Mouse (Mus musculus) cerebellum, adult 11 months (tissue): Measurements from ENCODE around the gene Syt2.

ENCODE experiments used
- DNase-seq: peaks from one replicate; pipeline ENCODE4 v3.0.0; 2022

The Syt2 gene

GRCm38 (mm10) chr1:134651268-134651850 lies 4.9 kb downstream of the Syt2 start:
- peak; percentile 61 for DNase-seq

DNA sequence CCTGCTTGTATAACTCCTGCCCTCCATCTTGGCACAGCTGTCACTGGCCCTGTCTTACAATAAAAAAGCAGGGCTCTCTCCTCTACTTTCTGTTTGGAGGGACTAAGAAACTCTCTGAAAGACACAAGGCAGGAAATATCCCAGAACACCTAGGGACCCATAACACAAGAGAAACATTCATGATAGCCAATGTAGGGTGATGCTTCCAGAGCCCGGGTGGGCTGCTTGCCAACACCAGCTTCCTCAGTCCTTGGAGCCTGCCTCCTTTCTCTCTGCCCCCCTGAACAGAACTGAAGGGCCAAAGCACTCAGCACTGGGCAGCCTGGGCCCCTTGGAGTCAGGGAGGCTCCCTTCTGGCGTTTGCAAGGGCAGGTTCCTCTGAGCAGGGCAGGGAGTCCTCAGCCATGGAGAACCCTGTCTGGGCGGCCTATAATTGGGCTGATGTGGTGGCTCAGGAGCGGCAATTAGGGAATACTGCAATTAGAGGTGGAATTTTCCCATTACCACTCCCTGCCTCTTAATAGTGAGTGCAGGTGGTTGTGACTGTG lies 5.4 kb downstream of the Syt2 start:
- DNase-seq = peak; percentile 58

DNA sequence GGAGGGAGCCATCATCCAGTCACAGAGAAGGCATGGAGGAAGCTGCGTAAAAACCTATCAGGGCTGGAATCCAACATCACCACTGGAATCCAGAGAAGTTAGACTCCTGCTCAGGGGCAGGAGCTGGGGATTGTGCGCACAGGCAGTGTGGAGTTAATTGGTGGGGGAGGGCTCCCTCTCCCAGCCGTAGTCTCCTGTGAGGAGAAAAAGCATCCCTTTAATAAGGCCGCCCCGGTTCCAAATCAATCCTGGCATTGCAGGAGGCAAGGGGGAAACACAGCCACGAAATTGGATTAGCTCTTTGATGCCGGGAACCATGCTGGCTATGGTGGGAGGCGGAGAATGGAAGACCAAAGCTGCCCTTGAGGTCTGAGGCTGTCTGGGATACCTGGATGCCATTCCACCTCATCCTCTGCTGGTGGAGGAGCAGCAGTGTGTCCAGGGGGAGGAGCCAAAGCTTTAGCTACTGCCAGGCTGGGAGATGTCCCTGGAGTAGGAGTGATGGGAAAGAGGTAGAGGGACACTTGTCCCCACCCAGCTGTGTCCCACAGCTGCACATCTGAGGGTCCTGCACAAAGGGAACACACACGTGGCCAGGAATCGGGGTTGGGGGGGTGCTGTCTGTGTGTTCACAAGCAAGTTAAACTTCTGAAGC lies 7.3 kb downstream of the Syt2 start:
- no peak for DNase-seq

DNA sequence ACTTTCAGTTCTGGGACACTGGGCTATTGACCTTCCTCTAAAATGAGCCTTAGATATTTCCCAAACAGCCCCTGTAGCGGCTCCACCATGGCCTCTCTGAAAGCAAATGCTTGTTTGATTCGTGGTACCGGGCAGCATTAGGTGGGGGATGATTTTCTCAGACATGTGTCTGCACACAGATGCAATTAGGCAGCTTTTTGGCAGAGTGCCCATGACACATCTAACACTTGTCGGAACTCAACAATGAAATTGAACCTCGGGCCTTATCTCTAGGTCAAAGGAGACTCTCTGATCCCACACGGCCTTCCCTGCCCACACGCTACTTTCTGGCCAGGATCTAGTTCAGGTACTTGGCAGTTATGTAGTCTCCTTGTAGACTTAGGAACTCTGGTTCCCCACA lies 12.4 kb downstream of the Syt2 start:
- DNase-seq = no peak

- DNase-seq = no peak
Observed at GRCm38 (mm10) chr1:134660163-134660562, 13.7 kb downstream of the Syt2 start.

DNA sequence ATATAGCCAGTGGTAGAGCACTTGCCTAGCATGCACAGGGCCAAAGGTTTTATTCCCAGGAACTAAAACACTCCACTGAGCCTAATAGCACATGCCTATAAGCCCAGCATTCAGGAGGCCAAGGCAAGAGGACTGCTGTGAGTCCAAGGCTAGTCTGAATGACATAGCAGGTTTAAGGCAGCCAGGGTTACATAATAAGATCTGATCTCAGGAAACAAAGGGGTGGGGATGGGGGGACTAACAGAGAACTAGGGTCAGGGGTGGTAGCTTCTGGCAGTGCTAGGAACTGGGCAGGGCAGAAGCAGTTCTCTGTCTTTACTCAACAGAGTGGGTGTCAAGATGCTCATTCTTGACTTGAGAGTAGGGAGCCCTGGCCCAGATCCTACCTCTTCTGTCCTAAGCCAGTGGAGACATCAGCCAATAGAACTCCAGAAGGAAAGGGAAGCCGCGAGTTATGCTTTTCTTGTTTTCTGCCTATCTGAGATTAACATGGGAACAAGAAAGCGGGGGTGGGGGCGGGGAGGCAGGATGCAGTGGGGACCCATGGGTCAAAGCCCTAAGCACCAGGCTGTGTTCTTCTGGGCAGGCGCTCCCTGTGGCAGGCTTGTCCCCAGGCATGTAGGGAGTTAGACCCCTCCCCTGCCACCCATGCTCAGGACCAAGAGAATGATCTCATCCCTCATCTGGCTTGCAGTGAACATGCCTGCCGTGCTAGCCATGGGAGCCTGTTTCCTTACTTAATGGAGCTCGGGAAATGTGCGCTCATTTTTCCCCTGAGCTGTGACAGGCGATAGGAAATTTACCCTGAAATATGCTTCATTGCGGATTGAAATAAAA lies 25.0 kb downstream of the Syt2 start:
- DNase-seq = no peak

DNA sequence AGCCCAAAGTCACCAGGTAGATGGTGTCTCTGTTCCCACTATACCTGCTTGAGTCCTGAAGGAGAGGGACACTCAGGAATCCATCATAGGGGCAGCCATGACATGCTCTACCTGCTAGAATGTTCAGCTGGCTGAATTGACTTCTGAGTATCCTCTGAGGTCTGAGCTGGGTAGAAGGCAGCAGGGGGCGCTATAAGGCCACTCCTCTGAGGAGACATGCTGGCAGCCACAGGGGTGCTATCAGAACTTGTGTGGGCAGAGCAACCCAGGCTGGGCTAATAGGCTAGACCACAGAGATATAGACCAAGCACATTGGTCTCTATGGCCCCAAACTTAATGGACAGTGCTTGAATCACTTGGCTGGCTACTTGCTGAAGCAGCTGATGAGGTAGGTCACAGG lies 27.8 kb downstream of the Syt2 start:
- DNase-seq = peak; percentile 58

GRCm38 (mm10) chr1:134679445-134679844 lies 33.0 kb downstream of the Syt2 start:
- no peak for DNase-seq

- no peak for DNase-seq
Observed at GRCm38 (mm10) chr1:134680617-134681016, 34.1 kb downstream of the Syt2 start.

GRCm38 (mm10) chr1:134682460-134682859 lies 36.0 kb downstream of the Syt2 start:
- no peak for DNase-seq

- DNase-seq = no peak
Observed at GRCm38 (mm10) chr1:134686834-134687421, 40.5 kb downstream of the Syt2 start.

DNA sequence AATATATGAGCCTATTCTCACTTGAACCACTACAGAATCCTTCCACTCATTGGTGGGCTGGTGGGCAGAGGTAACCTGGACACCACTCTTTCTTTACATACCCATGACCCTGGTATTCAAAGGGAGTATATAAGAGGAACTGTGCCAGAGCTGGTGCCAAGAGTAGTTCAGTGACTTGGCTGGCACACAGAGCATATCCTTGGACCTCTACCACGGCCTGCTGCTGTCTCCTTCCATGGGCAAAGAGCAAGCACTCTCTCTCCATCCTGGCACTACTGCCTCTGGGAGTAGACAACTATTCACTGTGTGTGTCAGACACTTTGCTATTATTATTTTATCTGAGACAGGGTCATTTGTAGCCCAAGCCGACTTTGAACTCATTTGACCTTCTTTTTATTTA lies 49.8 kb downstream of the Syt2 start:
- DNase-seq = no peak

DNA sequence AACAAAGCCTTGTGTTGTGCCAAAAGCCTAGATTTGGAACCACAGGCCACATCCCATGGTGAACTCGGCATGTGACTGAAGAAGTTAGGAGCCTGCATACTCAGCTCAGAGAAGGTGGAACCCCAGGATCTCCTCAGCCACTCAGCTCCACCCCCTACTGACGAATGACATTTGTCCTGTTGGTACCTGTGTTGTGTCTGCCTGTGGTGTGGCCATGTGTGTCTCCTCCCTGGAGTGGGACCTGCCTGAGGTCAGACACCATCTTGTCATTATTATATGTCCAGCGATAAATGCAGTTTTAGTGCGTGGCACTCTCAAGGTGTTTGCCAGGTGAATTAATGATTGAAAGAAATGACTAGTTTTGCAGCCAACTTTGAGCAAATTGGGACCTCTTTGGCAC lies 50.6 kb downstream of the Syt2 start:
- DNase-seq = no peak

DNA sequence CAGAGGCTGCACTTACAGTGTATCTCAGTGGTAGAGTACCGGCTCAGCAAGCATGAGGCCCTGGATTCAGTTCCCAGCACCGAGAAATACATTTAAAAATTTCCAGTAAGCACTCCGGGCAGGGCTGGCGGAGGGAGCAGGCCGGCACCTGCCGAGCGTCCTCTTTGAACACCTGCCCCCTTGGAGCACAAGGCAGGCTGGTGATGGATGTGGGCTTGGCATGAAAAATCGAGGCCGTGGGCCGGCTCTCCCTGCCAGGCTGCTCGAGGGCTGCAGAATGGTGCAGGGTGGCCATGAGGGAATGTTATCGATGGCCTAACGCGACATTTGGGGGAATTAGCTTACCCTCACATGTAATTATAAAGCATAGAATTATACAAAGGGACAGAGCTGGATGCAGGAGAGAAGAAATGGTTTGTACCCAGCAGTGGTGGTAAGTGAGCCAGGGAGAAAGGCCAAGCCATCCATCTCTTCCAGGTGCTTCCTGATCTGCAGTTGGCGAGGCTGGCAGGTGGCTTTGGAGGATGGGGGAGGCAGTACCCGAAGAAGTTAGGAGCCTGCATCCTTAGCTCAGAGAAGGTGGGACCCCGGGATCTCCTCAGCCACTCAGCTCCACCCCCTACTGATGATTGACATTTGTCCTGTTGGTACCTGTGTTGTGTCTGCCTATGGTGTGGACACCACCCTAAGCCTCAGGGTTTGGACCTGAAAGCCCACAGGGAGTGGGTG lies 51.2 kb downstream of the Syt2 start:
- no peak for DNase-seq

- DNase-seq = no peak
Observed at GRCm38 (mm10) chr1:134698486-134698885, 52.0 kb downstream of the Syt2 start.

GRCm38 (mm10) chr1:134699390-134699789 lies 52.9 kb downstream of the Syt2 start:
- DNase-seq = peak; percentile 84

- DNase-seq = peak; percentile 22
Observed at GRCm38 (mm10) chr1:134700151-134700550, 53.7 kb downstream of the Syt2 start.

DNA sequence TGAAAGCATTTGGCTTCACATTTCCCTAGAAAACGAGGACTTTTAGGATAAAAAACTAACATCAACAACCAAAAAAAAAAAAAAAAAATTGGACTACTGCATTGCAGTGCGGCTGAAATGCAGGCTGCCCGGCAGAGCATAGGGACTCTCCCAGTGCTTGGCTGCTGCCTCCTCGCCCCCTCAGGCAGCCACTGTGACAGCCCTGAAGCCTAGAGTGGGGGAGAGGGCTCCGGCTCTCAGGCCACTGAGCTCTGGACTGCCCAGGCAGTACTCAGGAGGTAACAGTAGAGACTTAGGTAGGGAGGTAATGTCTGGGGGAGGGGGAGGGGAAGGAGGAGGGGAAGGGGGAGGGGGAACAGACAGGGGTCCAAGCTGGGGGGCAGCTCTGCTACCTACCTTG lies 54.2 kb downstream of the Syt2 start:
- peak; percentile 29 for DNase-seq

DNA sequence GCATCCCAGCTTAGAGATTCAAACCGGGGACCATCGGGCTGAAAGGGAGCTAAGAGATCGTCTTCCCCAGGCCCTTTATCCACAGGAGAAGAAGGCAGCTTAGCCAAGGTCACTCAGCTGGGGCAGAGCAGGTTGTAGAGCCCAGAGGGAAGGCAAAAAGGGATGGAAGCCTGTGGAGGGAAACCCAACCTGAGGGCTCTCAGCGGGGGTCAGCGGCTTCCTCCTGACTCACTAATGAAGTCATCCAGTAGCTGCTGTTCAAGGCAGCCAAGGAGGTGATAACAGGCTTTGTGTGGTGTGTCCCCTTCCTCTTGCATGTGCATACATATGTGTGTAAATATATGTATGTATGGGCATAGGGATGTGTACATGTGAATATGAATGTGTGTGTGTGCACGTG lies 54.7 kb downstream of the Syt2 start:
- peak; percentile 53 for DNase-seq

DNA sequence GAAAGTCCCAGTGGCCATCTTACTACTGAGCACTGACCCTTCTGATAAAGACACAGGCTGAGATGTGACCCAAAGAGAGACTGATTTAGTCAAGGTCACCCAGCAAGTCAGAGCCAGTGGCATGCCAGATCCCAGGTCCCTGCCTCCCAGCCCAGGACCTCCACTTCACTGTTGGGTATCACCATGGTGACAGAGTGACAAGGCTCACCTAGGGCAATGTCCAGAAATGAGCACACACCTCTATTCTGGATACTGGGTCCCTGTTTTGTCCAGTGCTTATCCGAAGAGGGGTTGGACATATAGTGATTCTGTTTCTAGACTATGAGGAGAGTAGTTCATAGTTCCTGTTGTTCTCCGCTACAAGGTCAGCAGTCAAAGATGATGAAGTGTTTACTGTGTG lies 56.8 kb downstream of the Syt2 start:
- no peak for DNase-seq

DNA sequence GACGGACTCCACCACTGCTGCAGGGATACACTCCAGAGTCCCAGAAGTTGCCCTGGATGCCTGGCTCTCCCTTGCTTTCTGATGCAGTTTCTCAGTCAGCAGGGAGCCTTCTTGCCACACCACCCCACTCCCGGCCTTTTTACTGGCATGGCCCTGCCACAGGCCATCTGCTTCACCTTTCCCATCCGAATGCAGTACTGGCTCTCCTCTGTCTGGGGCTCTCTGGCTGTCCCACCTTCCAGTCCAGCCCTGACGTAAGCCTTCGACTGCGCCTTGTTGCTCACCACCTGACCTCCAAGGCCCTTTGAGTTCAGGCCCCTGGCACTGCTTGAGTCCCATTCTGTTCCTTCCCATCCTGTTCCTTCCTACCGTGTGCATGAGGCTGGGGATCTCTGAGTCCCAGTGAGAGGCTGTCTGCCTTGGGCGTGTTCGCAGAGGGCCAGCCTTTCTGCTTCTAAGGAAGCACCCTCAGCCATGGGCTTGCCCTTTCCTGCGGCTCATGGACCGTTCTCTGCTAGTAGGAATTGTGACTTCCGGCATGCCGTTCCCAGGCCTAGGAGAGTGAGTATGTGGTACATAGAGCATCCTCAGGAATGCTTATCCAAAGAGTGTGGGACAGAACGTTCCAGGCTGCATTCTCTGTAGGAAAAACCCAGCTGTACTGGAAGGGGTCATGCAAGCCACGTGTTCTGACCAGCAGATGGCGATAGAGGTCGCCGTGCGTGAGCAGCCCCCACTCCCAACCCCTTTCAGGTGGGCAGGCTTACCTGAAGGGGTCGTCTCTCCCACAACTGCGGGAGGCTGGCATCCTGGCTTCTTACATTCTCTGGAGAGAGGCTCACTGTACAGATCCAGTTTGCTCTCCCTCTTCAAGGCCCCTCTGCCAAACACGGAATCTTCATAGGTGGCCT lies 58.2 kb downstream of the Syt2 start:
- DNase-seq = peak; percentile 59

GRCm38 (mm10) chr1:134706549-134706948 lies 60.1 kb downstream of the Syt2 start:
- DNase-seq = no peak
